Mouse (Mus musculus) megakaryocyte, embryonic 14.5 days (primary cell): ENCODE results near the gene Gm21987.

Source experiments
- FLI1 ChIP-seq: IDR thresholded peaks from 2 replicates; pipeline ENCODE4 v1.6.1; 2012; ENCODE audit warnings: low read length, inconsistent platforms, mixed read lengths
- GATA1 ChIP-seq: IDR thresholded peaks from 3 replicates; pipeline ENCODE4 v1.6.1; 2012; ENCODE audit warnings: mixed read lengths, low read length, inconsistent platforms, borderline replicate concordance

- TF ChIP-seq GATA1: no peak
- no peak for TF ChIP-seq FLI1
Observed at GRCm38 (mm10) chr16:38359857-38360256, 13.0 kb downstream of the Gm21987 start.
